Mouse (Mus musculus) stomach, embryonic 16.5 days (tissue): Measurements from ENCODE around the gene Adam17. TPM values are rescaled to one million over a fixed set of nuclear protein-coding genes. Genes with fewer than 3 reads are reported as not detected.

ENCODE experiments used
- ATAC-seq: fragments of 200-750 bp; cut with Nextera tagmentation; 2 replicates; pipeline ENCODE4 v1.8.0; 2017; ENCODE audit warnings: moderate number of reproducible peaks, moderate TSS enrichment; ENCODE audit not compliant: insufficient read depth, low FRiP score
- H3K27ac ChIP-seq: fragments of 300-500 bp; sonication (generic); 2 replicates; pipeline ENCODE4 v1.5.1; 2014; ENCODE audit warnings: low read length
- H3K27me3 ChIP-seq: fragments of 300-500 bp; sonication (generic); 2 replicates; pipeline ENCODE4 v1.6.1; 2014; ENCODE audit warnings: low read length, control low read depth, mixed read lengths; ENCODE audit not compliant: control insufficient read depth, insufficient read depth
- H3K36me3 ChIP-seq: fragments of 300-500 bp; sonication (generic); 2 replicates; pipeline ENCODE4 v1.6.1; 2014; ENCODE audit warnings: low read length; ENCODE audit not compliant: control insufficient read depth, insufficient read depth
- H3K4me1 ChIP-seq: fragments of 300-500 bp; sonication (generic); 2 replicates; pipeline ENCODE4 v1.6.1; 2014; ENCODE audit warnings: low read length, control low read depth, mixed read lengths; ENCODE audit not compliant: control insufficient read depth, insufficient read depth
- H3K4me2 ChIP-seq: fragments of 300-500 bp; sonication (generic); 2 replicates; pipeline ENCODE4 v1.6.1; 2014; ENCODE audit warnings: low read depth, low read length, mixed read lengths
- H3K4me3 ChIP-seq: fragments of 300-500 bp; sonication (generic); replicated peaks from 2 replicates; pipeline ENCODE4 v1.5.1; 2014; ENCODE audit warnings: mild to moderate bottlenecking, low read length
- H3K9ac ChIP-seq: fragments of 300-500 bp; sonication (generic); 2 replicates; pipeline ENCODE4 v1.6.1; 2014; ENCODE audit warnings: low read length
- H3K9me3 ChIP-seq: fragments of 300-500 bp; sonication (generic); replicated peaks from 2 replicates; pipeline ENCODE4 v1.6.1; 2016; ENCODE audit warnings: low read length, control low read depth; ENCODE audit not compliant: control insufficient read depth
- WGBS: fragments of 180-500 bp; shearing (Covaris S2); extraction: QIAGEN DNeasy Blood & Tissue Kit; methylation state at CpG from one replicate; pipeline ENCODE4 v1.1.7; 2014; 5-methylcytosine and 5-hydroxymethylcytosine counted together
- polyA plus RNA-seq: library from polyadenylated mRNA; unstranded; fragments of >200 nt; fragmentation: Nextera tagmentation; extraction: Ambion mirVana; gene quantifications from 2 replicates; pipeline ENCODE4 v1.2.1, GENCODE M21; 2015

The Adam17 gene
- polyA plus RNA-seq, 1 experiment from 2014 or later = 39.6 TPM

- Histone ChIP-seq H3K4me3 (no peak overlapping the region), H3K27me3 (no peaks in the 10 kb centered on the region), H3K9ac (no peak overlapping the region), H3K4me2 (no peak overlapping the region), H3K36me3 (peaks cover 8% of the 10 kb centered on the region; the same call in 1 of the 2 replicates), H3K4me1 (no peaks in the 10 kb centered on the region), H3K9me3 (no peaks in the 10 kb centered on the region), H3K27ac (no peak overlapping the region)
- 85% methylated on average over 5 of the region's 5 CpGs for WGBS
- ATAC-seq = no peak
Observed at GRCm38 (mm10) chr12:21333766-21334165, 39.7 kb downstream of the Adam17 start.

DNA sequence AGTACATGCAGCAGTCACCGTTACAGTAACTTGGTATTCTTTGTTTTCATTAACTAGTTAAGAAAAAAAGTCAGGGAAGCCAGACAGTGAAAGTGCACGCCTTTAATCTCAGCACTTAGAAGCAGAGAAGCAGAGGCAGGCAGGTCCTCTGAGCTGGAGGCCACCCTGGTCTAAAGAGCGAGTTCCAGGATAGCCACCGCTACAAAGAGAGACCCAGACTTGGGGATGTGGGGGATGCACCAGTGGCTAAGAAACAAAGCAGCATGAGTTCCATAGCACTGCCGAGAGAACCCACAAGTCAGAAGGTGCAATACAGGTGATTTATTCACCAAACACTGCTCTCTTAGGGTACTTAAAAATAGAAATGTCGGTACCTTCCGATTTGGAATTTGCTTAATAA, 40.4 kb downstream of the Adam17 start:
- Histone ChIP-seq H3K4me1 (no peaks in the 10 kb centered on the region), H3K36me3 (peaks cover 5% of the 10 kb centered on the region; the same call in 1 of the 2 replicates), H3K27me3 (no peaks in the 10 kb centered on the region), H3K4me2 (no peak overlapping the region), H3K9me3 (no peaks in the 10 kb centered on the region), H3K9ac (no peak overlapping the region), H3K4me3 (no peak overlapping the region), H3K27ac (no peak overlapping the region)
- ATAC-seq = no peak
- 89% methylated on average over 7 of the region's 7 CpGs for WGBS

GRCm38 (mm10) chr12:21331711-21332110, 41.7 kb downstream of the Adam17 start:
- H3K4me2 ChIP-seq = no peak overlapping the region
- WGBS = 84% methylated on average over 6 of the region's 6 CpGs
- no peak overlapping the region for H3K9ac ChIP-seq
- H3K27ac ChIP-seq = no peak overlapping the region
- no peak overlapping the region for H3K4me3 ChIP-seq
- H3K27me3 ChIP-seq = no peaks in the 10 kb centered on the region
- H3K36me3 ChIP-seq = peaks cover 5% of the 10 kb centered on the region
- no peaks in the 10 kb centered on the region for H3K4me1 ChIP-seq
- ATAC-seq = no peak
- no peaks in the 10 kb centered on the region for H3K9me3 ChIP-seq

- Histone ChIP-seq H3K27ac (no peak overlapping the region), H3K9me3 (no peaks in the 10 kb centered on the region), H3K4me2 (no peak overlapping the region), H3K4me3 (no peak overlapping the region), H3K4me1 (no peaks in the 10 kb centered on the region), H3K9ac (no peak overlapping the region), H3K36me3 (peaks cover 5% of the 10 kb centered on the region), H3K27me3 (no peaks in the 10 kb centered on the region)
- ATAC-seq = no peak
- WGBS = 87% methylated on average over 10 of the region's 10 CpGs
Observed at GRCm38 (mm10) chr12:21330961-21331576, 42.4 kb downstream of the Adam17 start.

GRCm38 (mm10) chr12:21329661-21330400, 43.6 kb downstream of the Adam17 start:
- ATAC-seq = no peak
- H3K9me3 ChIP-seq = no peaks in the 10 kb centered on the region
- H3K27me3 ChIP-seq = no peaks in the 10 kb centered on the region
- no peak overlapping the region for H3K4me2 ChIP-seq
- no peak overlapping the region for H3K9ac ChIP-seq
- peaks cover 10% of the 10 kb centered on the region; the same call in 1 of the 2 replicates for H3K36me3 ChIP-seq
- WGBS = 82% methylated on average over 9 of the region's 9 CpGs
- no peak overlapping the region for H3K27ac ChIP-seq
- no peaks in the 10 kb centered on the region for H3K4me1 ChIP-seq
- no peak overlapping the region for H3K4me3 ChIP-seq

DNA sequence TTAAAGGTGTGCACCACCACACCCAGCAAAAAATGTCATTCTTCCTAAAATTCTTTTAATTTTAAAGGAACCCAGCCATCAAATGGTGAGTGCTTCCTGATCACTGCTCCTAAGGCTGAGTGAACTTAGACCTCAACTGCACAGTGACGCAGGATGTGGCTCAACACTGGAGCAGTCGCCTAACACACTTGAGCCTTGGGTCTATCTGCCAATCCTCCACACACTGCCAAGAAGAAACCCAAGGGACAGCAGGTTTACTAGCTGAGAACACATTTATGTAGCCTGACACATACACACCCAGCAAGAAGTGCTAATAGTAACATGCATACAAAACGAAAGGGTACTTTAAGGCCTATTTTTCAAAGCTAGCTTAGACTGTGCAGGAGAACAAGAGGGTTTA, 47.1 kb downstream of the Adam17 start:
- WGBS = 91% methylated on average over 3 of the region's 3 CpGs
- no peak overlapping the region for H3K9ac ChIP-seq
- no peak for ATAC-seq
- no peaks in the 10 kb centered on the region for H3K4me1 ChIP-seq
- no peaks in the 10 kb centered on the region for H3K9me3 ChIP-seq
- H3K4me2 ChIP-seq = no peak overlapping the region
- H3K27ac ChIP-seq = no peak overlapping the region
- H3K4me3 ChIP-seq = no peak overlapping the region
- H3K27me3 ChIP-seq = no peaks in the 10 kb centered on the region
- H3K36me3 ChIP-seq = peaks cover 12% of the 10 kb centered on the region; the same call in 1 of the 2 replicates

GRCm38 (mm10) chr12:21325266-21325665, 48.2 kb downstream of the Adam17 start:
- WGBS = 90% methylated on average over 8 of the region's 8 CpGs
- ATAC-seq = no peak

DNA sequence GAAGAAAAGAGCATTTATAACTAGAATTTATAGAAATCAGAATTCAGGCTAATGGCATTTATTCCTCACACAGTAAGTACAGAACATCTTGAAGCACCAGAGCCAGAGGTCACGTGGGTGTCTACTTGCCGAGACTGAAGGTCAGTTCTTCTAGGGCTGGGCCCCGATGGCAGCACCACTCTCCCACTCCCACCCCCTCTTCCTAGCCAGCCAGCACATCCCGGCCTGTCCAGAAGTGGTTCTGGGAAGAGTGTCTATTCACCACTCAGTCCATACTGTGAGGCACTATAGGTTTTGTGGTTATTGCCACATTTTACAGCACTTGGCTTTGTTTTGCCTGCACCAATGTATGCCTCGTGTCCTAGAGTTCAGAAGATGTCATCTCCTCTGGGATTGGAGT, 49.3 kb downstream of the Adam17 start:
- Histone ChIP-seq H3K4me3 (no peak overlapping the region), H3K27ac (no peak overlapping the region), H3K27me3 (no peaks in the 10 kb centered on the region), H3K4me2 (no peak overlapping the region), H3K36me3 (peaks cover 10% of the 10 kb centered on the region; the same call in 1 of the 2 replicates), H3K9me3 (no peaks in the 10 kb centered on the region), H3K4me1 (no peaks in the 10 kb centered on the region), H3K9ac (no peak overlapping the region)
- 83% methylated on average over 5 of the region's 5 CpGs for WGBS
- no peak for ATAC-seq

More at GRCm38 (mm10) chr12:21325266-21325665, 48.2 kb downstream of the Adam17 start:
- no peak overlapping the region for H3K4me3 ChIP-seq
- H3K9me3 ChIP-seq = no peaks in the 10 kb centered on the region
- H3K4me1 ChIP-seq = no peaks in the 10 kb centered on the region
- no peak overlapping the region for H3K4me2 ChIP-seq
- H3K9ac ChIP-seq = no peak overlapping the region
- no peaks in the 10 kb centered on the region for H3K27me3 ChIP-seq
- H3K36me3 ChIP-seq = peaks cover 12% of the 10 kb centered on the region; the same call in 1 of the 2 replicates
- no peak overlapping the region for H3K27ac ChIP-seq

DNA sequence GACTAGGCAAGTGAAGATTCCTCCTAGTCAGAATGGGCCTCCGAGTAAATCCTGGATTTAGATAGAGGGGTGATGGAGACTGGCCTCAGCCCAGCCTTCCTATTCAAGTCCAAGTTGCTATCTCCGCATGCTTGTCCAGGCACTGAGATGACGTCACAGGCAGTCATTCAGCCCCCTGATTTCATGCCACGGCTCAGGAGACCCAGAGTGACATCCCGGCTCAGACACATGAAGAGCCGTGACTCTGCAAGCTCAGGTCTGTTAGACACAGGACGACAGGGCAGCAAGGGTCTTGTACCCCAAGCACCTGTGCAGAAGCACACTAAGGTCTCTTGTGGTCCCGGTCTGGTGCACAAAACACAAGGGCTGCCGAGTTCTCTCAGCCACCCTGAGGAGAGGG, 50.6 kb downstream of the Adam17 start:
- no peaks in the 10 kb centered on the region for H3K4me1 ChIP-seq
- no peaks in the 10 kb centered on the region for H3K9me3 ChIP-seq
- H3K9ac ChIP-seq = no peak overlapping the region
- 85% methylated on average over 9 of the region's 9 CpGs for WGBS
- peaks cover 6% of the 10 kb centered on the region; the same call in 1 of the 2 replicates for H3K36me3 ChIP-seq
- no peak overlapping the region for H3K27ac ChIP-seq
- H3K4me2 ChIP-seq = no peak overlapping the region
- no peak overlapping the region for H3K4me3 ChIP-seq
- no peaks in the 10 kb centered on the region for H3K27me3 ChIP-seq
- ATAC-seq = no peak
